Mouse (Mus musculus): ENCODE measurements at regions not wholly inside any gene's neighbourhood (a gene's known extent, or its start where the extent isn't known, plus 50 kb on each side); places are given as distances from the start of the nearest gene placed in this dataset.

DNA sequence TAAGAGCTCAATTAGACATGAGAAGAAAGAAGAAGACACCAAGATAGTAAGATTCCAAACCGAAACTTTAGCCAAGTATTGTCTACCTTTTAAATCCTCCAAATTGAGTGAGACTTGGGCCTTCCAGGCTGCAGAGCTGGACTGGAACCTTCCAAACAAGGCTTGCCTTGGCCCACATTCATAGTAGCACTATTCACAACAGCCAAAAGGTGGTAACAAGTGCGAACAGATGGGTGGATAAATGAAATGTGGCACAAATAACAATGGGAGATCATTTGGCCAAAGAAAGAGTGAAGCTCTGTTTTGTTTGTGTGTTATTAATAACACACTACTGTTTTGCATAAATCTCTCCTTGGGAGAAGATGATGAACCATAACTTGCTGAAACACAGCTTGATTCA, 281.6 kb upstream of the Nfe2l3 start:
- peaks cover 4% of the 10 kb centered on the region; the same call in 1 of the 2 replicates for H3K4me1 ChIP-seq (ENCODE audit: control insufficient read depth, insufficient read depth, low read length)
- no peak overlapping the region for H3K9ac ChIP-seq (ENCODE audit: low read length)
- ATAC-seq (ENCODE audit: insufficient number of reproducible peaks, low FRiP score, low TSS enrichment, low read depth) (no peak), DNase-seq (ENCODE audit: low spot score) (no peak)
- H3K9me3 ChIP-seq (ENCODE audit: control insufficient read depth, low read length) = no peaks in the 10 kb centered on the region
- H3K36me3 ChIP-seq (ENCODE audit: control insufficient read depth, insufficient read depth, low read length) = no peaks in the 10 kb centered on the region
- H3K4me2 ChIP-seq (ENCODE audit: low read depth, severe bottlenecking) = no peak overlapping the region
- 94% methylated on average over 2 of the region's 2 CpGs for WGBS
- no peak overlapping the region for H3K4me3 ChIP-seq (ENCODE audit: low read depth, low read length)
- no peak overlapping the region for H3K27ac ChIP-seq (replicated peaks; ENCODE audit: low read depth, low read length)
- no peaks in the 10 kb centered on the region for H3K27me3 ChIP-seq (ENCODE audit: control insufficient read depth, insufficient read depth, low read length)

DNA sequence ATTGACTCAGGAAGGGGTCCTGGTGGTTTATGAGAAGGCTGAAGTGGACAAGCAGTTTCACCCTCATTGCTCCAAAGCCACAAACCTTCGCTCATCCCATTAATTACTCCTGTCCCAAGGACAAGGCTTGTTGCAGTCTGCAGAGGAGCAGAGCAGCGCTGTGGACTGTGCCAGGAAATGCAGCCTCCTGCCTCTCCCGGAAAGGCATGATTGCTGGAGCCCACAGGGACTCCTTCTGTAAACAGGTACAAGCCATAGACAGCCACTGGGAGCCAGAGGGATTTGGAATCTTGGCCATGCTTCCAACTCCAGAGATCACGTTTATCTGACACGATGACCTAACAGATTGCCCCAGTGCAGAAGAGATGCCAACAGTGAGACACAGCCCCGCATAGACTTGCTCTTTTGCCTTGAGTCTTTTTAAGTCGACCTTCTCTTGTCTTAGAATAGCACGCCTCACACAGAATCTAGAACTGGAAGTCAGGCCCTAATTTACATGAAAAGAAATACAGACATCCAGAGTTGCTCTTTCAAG, 275.6 kb upstream of the Nfe2l3 start:
- Histone ChIP-seq H3K36me3 (ENCODE audit: control insufficient read depth, insufficient read depth, low read length) (no peaks in the 10 kb centered on the region), H3K27ac (replicated peaks; ENCODE audit: low read depth, low read length) (no peak overlapping the region), H3K27me3 (ENCODE audit: control insufficient read depth, insufficient read depth, low read length) (no peaks in the 10 kb centered on the region), H3K4me3 (ENCODE audit: low read depth, low read length) (no peak overlapping the region), H3K4me1 (ENCODE audit: control insufficient read depth, insufficient read depth, low read length) (no peaks in the 10 kb centered on the region), H3K9ac (ENCODE audit: low read length) (no peak overlapping the region), H3K9me3 (ENCODE audit: control insufficient read depth, low read length) (no peaks in the 10 kb centered on the region), H3K4me2 (ENCODE audit: low read depth, severe bottlenecking) (no peak overlapping the region)
- DNase-seq (ENCODE audit: low spot score) = no peak
- WGBS = 63% methylated on average over 8 of the region's 8 CpGs
- ATAC-seq (ENCODE audit: insufficient number of reproducible peaks, low FRiP score, low TSS enrichment, low read depth) = no peak

DNA sequence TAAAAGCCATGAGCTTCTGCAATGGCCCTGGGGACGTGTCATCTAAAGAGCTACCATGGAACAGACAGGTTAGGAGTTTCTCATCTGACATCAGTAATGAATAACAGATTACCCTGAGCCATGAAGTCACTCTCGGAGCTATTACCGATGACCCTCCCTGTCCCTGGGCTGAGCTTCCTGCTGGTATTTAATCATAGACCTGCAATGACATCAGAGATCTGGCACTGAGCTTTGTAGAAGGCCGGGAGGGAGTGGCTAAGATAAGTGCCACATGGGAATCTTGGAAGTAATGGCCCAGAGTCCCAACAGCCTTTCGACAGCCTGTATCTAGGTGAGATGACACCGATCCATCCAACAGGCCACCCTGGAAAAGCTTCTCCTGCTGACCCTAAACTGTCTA, 271.3 kb upstream of the Nfe2l3 start:
- no peaks in the 10 kb centered on the region for H3K9me3 ChIP-seq (ENCODE audit: control insufficient read depth, low read length)
- 61% methylated on average over 6 of the region's 6 CpGs for WGBS
- no peak for ATAC-seq (ENCODE audit: insufficient number of reproducible peaks, low FRiP score, low TSS enrichment, low read depth)
- no peaks in the 10 kb centered on the region for H3K27me3 ChIP-seq (ENCODE audit: control insufficient read depth, insufficient read depth, low read length)
- H3K4me2 ChIP-seq (ENCODE audit: low read depth, severe bottlenecking) = no peak overlapping the region
- H3K4me3 ChIP-seq (ENCODE audit: low read depth, low read length) = no peak overlapping the region
- H3K4me1 ChIP-seq (ENCODE audit: control insufficient read depth, insufficient read depth, low read length) = no peaks in the 10 kb centered on the region
- no peak for DNase-seq (ENCODE audit: low spot score)
- no peaks in the 10 kb centered on the region for H3K36me3 ChIP-seq (ENCODE audit: control insufficient read depth, insufficient read depth, low read length)
- H3K27ac ChIP-seq (replicated peaks; ENCODE audit: low read depth, low read length) = no peak overlapping the region
- H3K9ac ChIP-seq (ENCODE audit: low read length) = no peak overlapping the region

DNA sequence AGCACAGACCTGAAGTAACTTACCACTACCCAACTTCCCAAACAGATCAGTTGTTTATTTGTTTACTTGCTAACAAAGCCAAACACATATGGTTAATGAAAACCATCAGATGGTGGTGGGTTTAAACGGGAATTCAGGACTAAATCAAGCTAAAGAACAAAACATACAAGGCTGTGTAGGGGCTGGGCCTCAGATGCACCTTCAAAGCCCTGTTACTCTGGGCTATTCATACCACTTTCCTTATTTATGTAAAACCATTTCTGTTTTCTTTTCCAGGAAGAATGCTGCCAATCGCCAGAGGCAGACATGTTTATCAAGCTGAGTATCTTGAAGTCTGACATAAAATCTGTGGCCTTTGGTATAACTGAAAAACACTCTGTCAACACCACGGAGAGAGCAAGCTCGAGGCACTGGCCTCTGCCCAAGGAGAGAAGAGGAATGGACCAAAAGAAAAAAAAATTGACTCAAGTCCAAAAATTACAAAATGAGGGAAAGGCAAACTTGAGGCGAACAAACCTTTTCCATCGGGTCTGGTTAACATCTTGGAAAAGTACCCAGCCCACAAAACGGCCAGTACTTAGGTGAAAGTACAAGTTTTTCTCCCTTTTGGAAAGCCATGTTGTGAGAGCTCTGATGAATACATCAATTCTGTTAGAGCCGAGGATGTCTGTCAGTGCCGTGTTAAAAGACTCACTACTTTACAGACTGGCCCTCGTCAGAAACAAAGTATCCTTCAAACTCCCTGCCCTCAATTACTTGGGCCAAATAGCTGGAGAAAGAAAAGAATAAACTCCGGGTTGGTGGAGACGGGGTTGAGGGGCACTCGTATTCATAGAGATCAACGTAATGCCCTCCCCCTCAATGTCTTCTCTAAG, 270.0 kb upstream of the Nfe2l3 start:
- H3K36me3 ChIP-seq (ENCODE audit: control insufficient read depth, insufficient read depth, low read length) = no peaks in the 10 kb centered on the region
- H3K4me1 ChIP-seq (ENCODE audit: control insufficient read depth, insufficient read depth, low read length) = no peaks in the 10 kb centered on the region
- ATAC-seq (ENCODE audit: insufficient number of reproducible peaks, low FRiP score, low TSS enrichment, low read depth) (no peak), DNase-seq (ENCODE audit: low spot score) (no peak)
- no peaks in the 10 kb centered on the region for H3K9me3 ChIP-seq (ENCODE audit: control insufficient read depth, low read length)
- no peak overlapping the region for H3K9ac ChIP-seq (ENCODE audit: low read length)
- H3K4me2 ChIP-seq (ENCODE audit: low read depth, severe bottlenecking) = no peak overlapping the region
- H3K27ac ChIP-seq (replicated peaks; ENCODE audit: low read depth, low read length) = no peak overlapping the region
- no peak overlapping the region for H3K4me3 ChIP-seq (ENCODE audit: low read depth, low read length)
- no peaks in the 10 kb centered on the region for H3K27me3 ChIP-seq (ENCODE audit: control insufficient read depth, insufficient read depth, low read length)
- 79% methylated on average over 14 of the region's 14 CpGs for WGBS

DNA sequence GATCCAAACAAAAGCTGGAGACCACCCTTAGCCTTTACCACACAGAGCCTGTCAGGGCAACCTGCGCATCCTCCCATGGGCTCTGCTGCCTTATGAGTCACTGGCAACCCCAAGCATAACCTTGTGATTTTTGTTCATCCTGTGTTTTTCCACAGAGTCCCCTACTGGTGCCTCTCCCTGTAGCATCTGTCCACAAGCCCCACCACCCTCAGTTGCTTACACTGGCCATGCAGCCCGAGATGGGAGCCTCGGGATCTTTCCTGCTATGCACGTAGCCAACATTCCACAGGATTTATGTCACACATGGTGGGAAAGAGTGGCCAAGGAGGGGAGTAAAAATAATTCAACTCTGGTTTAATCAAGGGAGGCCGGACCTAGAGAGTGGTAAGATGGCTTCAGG, 269.2 kb upstream of the Nfe2l3 start:
- Histone ChIP-seq H3K4me3 (ENCODE audit: low read depth, low read length) (no peak overlapping the region), H3K4me2 (ENCODE audit: low read depth, severe bottlenecking) (no peak overlapping the region), H3K9ac (ENCODE audit: low read length) (no peak overlapping the region), H3K27ac (replicated peaks; ENCODE audit: low read depth, low read length) (no peak overlapping the region), H3K36me3 (ENCODE audit: control insufficient read depth, insufficient read depth, low read length) (no peaks in the 10 kb centered on the region), H3K4me1 (ENCODE audit: control insufficient read depth, insufficient read depth, low read length) (peaks cover 2% of the 10 kb centered on the region; the same call in 1 of the 2 replicates), H3K9me3 (ENCODE audit: control insufficient read depth, low read length) (no peaks in the 10 kb centered on the region), H3K27me3 (ENCODE audit: control insufficient read depth, insufficient read depth, low read length) (no peaks in the 10 kb centered on the region)
- ATAC-seq (ENCODE audit: insufficient number of reproducible peaks, low FRiP score, low TSS enrichment, low read depth) = no peak
- no peak for DNase-seq (ENCODE audit: low spot score)
- WGBS = 74% methylated on average over 5 of the region's 5 CpGs

DNA sequence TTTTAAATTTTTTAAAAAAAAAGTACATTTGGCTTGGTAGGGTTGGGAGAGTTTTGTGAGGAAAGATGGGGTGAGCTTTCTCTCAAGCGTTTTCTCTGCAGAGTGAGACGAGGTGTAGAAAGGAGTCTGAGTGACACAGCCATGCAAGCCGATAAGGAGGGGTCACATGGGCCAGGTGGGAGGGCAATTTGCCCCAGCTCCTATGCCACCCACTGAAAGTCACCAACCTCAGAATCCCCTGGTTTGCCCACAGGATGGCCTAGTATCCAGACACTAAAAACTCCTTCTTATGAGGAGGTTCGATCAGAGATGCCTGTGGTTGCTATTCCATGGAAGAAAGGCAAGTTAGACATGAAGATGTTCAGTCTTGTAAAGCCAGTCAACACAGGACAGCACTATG, 268.6 kb upstream of the Nfe2l3 start:
- no peaks in the 10 kb centered on the region for H3K27me3 ChIP-seq (ENCODE audit: control insufficient read depth, insufficient read depth, low read length)
- H3K9me3 ChIP-seq (ENCODE audit: control insufficient read depth, low read length) = no peaks in the 10 kb centered on the region
- WGBS = 73% methylated on average over 4 of the region's 4 CpGs
- no peak for DNase-seq (ENCODE audit: low spot score)
- peaks cover 7% of the 10 kb centered on the region for H3K4me1 ChIP-seq (ENCODE audit: control insufficient read depth, insufficient read depth, low read length)
- no peaks in the 10 kb centered on the region for H3K36me3 ChIP-seq (ENCODE audit: control insufficient read depth, insufficient read depth, low read length)
- H3K4me3 ChIP-seq (ENCODE audit: low read depth, low read length) = no peak overlapping the region
- no peak overlapping the region for H3K9ac ChIP-seq (ENCODE audit: low read length)
- no peak for ATAC-seq (ENCODE audit: insufficient number of reproducible peaks, low FRiP score, low TSS enrichment, low read depth)
- no peak overlapping the region for H3K27ac ChIP-seq (replicated peaks; ENCODE audit: low read depth, low read length)
- no peak overlapping the region for H3K4me2 ChIP-seq (ENCODE audit: low read depth, severe bottlenecking)

DNA sequence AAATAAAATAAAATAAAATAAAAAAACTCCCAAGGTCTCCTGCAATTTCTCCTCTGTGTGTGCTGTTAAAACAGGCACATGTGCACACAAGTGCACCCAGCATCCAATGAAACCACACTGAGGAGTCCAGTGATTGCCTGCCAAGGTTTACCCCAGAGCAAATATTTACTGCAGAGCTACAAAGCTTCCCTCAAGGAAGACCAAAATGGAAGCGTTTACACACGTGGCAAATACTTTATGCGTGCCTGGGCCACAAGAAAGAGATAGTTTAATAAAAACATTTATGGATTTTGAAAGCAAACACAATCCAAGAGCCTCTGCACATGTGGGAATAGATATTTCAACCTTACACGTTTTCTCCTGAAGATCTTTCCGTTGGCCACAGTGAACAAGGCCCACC, 265.4 kb upstream of the Nfe2l3 start:
- H3K27ac ChIP-seq (replicated peaks; ENCODE audit: low read depth, low read length) = no peak overlapping the region; the same call in 1 of the 2 replicates
- ATAC-seq (ENCODE audit: insufficient number of reproducible peaks, low FRiP score, low TSS enrichment, low read depth) = no peak

DNA sequence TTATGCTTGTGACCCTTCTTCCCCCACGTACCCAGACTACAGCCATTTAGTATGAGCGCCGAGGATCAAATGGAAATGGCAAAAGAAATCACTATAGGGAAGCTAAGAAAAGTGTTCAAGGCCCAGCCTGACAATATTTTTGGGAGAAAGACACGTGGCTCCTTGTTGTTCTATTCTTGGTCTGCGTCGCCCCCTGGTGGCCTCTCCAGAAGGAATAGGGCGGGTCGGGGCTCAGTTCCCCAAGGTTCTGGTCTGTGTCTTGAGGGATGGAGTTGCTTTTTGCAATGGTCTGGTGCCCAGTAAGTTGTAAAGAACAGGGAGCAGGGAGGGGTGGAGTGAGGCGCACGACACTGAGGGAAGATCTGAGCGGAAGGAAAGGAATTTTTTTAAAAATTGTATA, 264.4 kb upstream of the Nfe2l3 start:
- Histone ChIP-seq H3K4me2 (ENCODE audit: low read depth, severe bottlenecking) (peak overlapping the region; percentile 73; the same call in 1 of the 2 replicates), H3K36me3 (ENCODE audit: control insufficient read depth, insufficient read depth, low read length) (no peaks in the 10 kb centered on the region), H3K4me1 (ENCODE audit: control insufficient read depth, insufficient read depth, low read length) (peaks cover 18% of the 10 kb centered on the region), H3K9me3 (ENCODE audit: control insufficient read depth, low read length) (no peaks in the 10 kb centered on the region), H3K27me3 (ENCODE audit: control insufficient read depth, insufficient read depth, low read length) (no peaks in the 10 kb centered on the region), H3K27ac (replicated peaks; ENCODE audit: low read depth, low read length) (peak overlapping the region; percentile 85), H3K4me3 (ENCODE audit: low read depth, low read length) (no peak overlapping the region), H3K9ac (ENCODE audit: low read length) (peak overlapping the region; percentile 0; the same call in 1 of the 2 replicates)
- ATAC-seq (ENCODE audit: insufficient number of reproducible peaks, low FRiP score, low TSS enrichment, low read depth) = no peak
- under 1% methylated on average over 11 of the region's 11 CpGs for WGBS
- peak; percentile 96 for DNase-seq (ENCODE audit: low spot score)

More for the DNA sequence above, 265.4 kb upstream of the Nfe2l3 start:
- no peak overlapping the region for H3K9ac ChIP-seq (ENCODE audit: low read length)
- WGBS = 79% methylated on average over 5 of the region's 5 CpGs
- no peaks in the 10 kb centered on the region for H3K9me3 ChIP-seq (ENCODE audit: control insufficient read depth, low read length)
- H3K4me1 ChIP-seq (ENCODE audit: control insufficient read depth, insufficient read depth, low read length) = peaks cover 15% of the 10 kb centered on the region
- H3K4me2 ChIP-seq (ENCODE audit: low read depth, severe bottlenecking) = no peak overlapping the region
- H3K27me3 ChIP-seq (ENCODE audit: control insufficient read depth, insufficient read depth, low read length) = no peaks in the 10 kb centered on the region
- no peaks in the 10 kb centered on the region for H3K36me3 ChIP-seq (ENCODE audit: control insufficient read depth, insufficient read depth, low read length)
- H3K4me3 ChIP-seq (ENCODE audit: low read depth, low read length) = no peak overlapping the region
- no peak for DNase-seq (ENCODE audit: low spot score)
